Mouse (Mus musculus) layer of hippocampus, postnatal 25 days (tissue): Measurements from ENCODE around the gene Tacr3. TPM values are rescaled to one million over a fixed set of nuclear protein-coding genes. Genes with fewer than 3 reads are reported as not detected.
A peak's percentile ranks its signal among the peaks of the same experiment; 100 is the strongest.

ENCODE experiments used
- DNase-seq, 2 experiments: peaks; one replicate each; pipeline ENCODE4 v3.0.0; 2022; ENCODE audit warnings: mixed read lengths in 2 of 2, low spot score in 1 of 2; ENCODE audit errors: extremely low spot score in 1 of 2
- total RNA-seq, 2 experiments: library from RNA; stranded (reverse); gene quantifications; 2 replicates each; pipeline ENCODE4 v1.2.3; 2021

The Tacr3 gene
- 1 to 10 TPM in 1 of 2 experiments, under 1 TPM in 1; 0.96 to 2.7 TPM for total RNA-seq

DNA sequence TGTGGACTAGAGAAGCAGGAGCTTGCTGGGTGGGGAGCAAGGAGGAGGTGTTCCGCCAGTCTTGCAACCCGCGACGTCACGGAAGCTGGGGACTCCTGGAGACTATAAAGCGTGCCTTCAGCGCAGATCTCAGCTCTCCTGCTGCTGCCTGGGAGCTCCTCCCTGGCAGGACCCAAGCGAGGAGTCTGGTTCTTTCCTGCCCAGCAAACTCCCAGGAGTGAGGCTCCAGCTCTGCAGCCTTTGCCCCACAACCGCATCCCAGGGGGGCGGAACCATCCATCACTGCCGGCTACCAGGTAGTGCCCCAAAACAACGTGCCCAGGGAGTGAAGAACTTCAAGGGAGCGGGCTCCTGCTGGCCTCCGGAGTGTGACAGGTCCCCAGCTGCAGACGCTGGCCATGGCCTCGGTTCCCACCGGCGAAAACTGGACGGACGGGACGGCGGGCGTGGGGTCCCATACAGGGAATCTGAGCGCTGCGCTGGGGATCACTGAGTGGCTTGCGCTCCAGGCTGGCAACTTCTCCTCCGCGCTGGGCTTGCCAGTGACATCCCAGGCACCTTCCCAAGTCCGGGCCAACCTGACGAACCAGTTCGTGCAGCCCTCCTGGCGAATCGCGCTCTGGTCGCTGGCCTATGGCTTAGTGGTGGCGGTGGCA lies at the start of gene Tacr3:
Gene Tacr3 (plus strand): TSS at position 133 of the 656 bp plus-strand sequence.
- peak in 1 of 2 experiments; percentile 6 for DNase-seq

GRCm38 (mm10) chr3:134828492-134828874 lies 324 bp upstream of the Tacr3 start:
- DNase-seq, result no peak

DNA sequence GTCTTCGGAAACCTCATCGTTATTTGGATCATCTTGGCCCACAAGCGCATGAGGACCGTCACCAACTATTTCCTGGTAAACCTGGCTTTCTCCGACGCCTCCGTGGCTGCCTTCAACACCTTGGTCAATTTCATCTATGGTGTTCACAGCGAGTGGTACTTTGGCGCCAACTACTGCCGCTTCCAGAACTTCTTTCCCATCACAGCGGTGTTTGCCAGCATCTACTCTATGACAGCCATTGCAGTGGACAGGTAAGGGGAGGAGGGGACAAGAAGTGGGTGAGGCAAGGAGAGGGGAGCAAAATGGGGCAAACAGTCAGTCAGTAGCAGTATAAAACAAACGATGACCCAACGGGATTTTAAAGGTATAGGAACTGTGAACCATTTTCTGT lies 719 bp downstream of the Tacr3 start:
- no peak for DNase-seq

DNA sequence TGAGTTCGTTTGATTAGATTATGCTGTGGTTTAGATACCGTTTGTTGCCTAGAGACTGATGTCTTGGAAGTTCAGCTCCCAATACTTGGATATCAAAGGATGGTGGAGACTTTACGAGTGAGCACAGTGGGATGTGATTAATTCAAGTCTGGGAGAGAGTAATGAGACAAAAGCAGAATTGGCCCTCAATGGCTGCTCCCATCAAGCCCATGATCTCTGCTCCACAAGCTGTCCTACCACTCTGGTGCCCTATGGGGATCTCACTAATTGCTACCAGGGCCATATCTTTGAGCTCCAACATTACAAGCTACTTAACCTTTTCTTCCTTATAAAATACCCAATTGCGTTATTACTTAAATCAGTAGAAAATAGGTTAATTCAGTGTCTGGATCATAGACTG lies 22.5 kb downstream of the Tacr3 start:
- DNase-seq, result no peak

GRCm38 (mm10) chr3:134877701-134878100 lies 48.9 kb downstream of the Tacr3 start:
- no peak for DNase-seq

- no peak for DNase-seq
These were observed 67.0 kb downstream of the Tacr3 start for GRCm38 (mm10) chr3:134895831-134896230.

DNA sequence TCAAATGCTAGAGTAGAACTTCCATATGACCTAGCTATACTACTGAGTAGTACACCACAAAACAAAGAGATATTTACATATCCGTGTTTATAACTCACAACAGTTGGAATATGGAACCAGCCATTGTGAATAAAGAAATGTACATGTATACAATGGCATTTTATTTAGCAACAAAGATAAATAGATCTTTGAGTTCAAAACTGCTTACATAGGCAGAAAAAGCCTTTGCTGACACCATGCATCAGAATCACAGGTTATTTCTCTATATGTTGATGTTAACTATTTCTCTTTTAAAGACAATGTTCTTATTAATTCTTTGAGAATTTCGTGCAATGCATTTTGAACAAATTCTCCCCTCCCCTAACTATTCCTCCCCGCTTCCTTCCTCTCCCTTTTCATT lies 80.1 kb downstream of the Tacr3 start:
- no peak for DNase-seq

DNA sequence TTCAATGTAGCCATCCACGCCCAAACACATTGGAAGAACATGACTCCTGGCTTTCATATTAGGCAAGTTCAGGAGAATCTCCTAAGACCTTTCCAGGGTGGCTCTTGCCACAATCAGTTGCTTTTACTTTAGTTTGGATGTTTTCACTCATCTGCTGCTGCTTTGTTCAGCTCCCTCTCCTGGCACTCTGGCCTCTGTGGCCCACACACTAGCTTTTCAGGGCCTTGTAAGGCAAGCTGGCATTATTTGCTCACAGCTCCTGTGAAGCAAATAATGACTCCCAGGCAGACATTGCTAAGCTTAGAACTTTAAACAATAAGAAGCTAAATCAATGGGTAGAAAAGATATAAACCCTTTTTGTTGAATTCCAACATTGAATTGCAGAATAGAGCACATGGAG lies 105.9 kb downstream of the Tacr3 start:
- DNase-seq, result peak in 1 of 2 experiments; percentile 4

DNA sequence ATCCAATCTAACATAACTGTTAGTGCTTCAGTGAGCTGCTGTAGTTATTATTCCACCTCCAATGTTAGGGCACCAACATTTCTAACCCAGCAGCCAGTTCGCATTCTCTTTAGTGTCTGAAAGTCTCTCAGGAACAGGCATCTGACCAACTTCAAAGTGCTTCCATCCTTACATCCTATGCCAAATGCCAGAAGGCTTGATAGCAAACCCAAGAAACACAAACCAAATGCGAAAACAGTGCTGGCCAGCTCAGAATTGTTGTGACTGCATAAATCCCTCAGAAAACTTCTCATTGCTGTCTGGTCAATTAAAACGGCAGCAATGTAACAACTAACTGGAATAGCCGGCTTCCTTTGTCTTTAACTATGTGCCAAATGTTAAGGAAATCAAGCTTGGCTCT lies 106.7 kb downstream of the Tacr3 start:
- DNase-seq, result no peak

DNA sequence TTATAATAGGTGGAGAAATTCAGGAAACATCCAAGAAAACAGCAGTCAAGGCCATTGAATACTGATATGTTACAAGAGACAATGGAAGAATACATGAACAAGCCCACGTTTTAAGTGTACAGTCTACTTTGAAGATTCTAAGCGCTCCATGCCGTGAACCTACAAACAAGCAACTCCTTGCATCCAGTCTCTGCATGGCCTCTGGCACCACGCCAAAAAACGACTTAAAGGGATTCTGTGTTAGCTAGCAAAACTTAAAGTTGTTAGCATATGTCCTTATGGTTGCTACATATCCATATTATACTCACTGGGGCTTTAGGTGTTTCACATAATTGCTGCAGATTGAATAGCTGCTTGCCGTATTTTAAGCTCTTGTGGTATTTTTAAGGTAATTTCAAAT lies 134.7 kb downstream of the Tacr3 start:
- no peak for DNase-seq

GRCm38 (mm10) chr3:134978902-134979301 lies 150.1 kb downstream of the Tacr3 start:
- DNase-seq, result no peak

GRCm38 (mm10) chr3:134980140-134980539 lies 151.3 kb downstream of the Tacr3 start:
- DNase-seq, result no peak
